ENCODE assay signal across 17 mouse cellular contexts in the genomic region with DNA sequence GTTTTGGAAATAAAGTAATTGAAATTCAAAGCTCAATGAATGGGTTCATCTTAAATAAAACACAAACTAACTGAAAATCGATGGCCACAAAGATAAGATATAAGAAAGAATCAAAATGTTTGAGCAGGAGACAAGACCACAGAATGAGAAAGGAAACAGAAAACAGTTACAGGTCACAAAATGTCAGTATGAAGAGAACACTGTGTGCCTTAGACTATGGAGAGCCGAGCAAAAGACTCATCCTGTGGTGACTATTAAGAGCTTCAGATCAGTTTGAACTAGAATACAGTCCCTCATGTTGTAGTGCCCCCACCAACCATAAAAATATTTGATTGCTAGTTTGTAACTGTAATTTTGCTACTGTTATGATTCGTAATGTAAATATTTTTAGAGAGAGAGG.
"Had no signal": no experiment of that assay in that cellular context is flagged by ENCODE, and none has a peak within 500 bp of the region (broad histone marks: within the 10 kb centered on the region; RNA-seq: fewer than 3 reads in every experiment).

No protein-coding gene starts in this region.

- H3K9me3 ChIP-seq: kidney, embryonic 15.5 days; limb, embryonic 12.5 days; limb, embryonic 15.5 days; midbrain, embryonic 13.5 days had no signal

- ATAC-seq: liver, postnatal 0 days; lung, postnatal 0 days; midbrain, embryonic 13.5 days; midbrain, embryonic 16.5 days had no signal

- H3K27me3 ChIP-seq: kidney, embryonic 15.5 days; limb, embryonic 15.5 days; midbrain, embryonic 13.5 days had no signal

- H3K4me1 ChIP-seq: kidney, embryonic 15.5 days; limb, embryonic 15.5 days had no signal

- H3K27ac ChIP-seq: kidney, embryonic 15.5 days; limb, embryonic 12.5 days; limb, embryonic 15.5 days; liver, embryonic 14.5 days; macrophage; midbrain, embryonic 13.5 days had no signal

- DNase-seq: kidney, adult 11 months; kidney, adult 8-10 months; kidney, postnatal 10 days; kidney, postnatal 36 days; liver, postnatal 0 days; lung, embryonic 14.5 days; right cerebral cortex, postnatal 14 days; right cerebral cortex, postnatal 4 days had no signal

- H3K36me3 ChIP-seq: kidney, embryonic 15.5 days; limb, embryonic 12.5 days; limb, embryonic 15.5 days; midbrain, embryonic 13.5 days had no signal

- H3K4me3 ChIP-seq: kidney, embryonic 15.5 days; limb, embryonic 12.5 days; limb, embryonic 15.5 days; midbrain, embryonic 13.5 days; myocyte had no signal
